Mouse (Mus musculus) liver, embryonic 14.5 days (tissue): ENCODE measurements at regions not wholly inside any gene's neighbourhood (a gene's known extent, or its start where the extent isn't known, plus 50 kb on each side); places are given as distances from the start of the nearest gene placed in this dataset.

Source experiments
- CTCF ChIP-seq: IDR thresholded peaks from 2 replicates; pipeline ENCODE4 v1.5.1; 2016; ENCODE audit warnings: antibody characterized with exemption, low read depth, control low read depth
- EP300 ChIP-seq: IDR thresholded peaks from 2 replicates; pipeline ENCODE4 v1.6.1; 2016; ENCODE audit warnings: antibody characterized with exemption, low read depth

GRCm38 (mm10) chr6:99893936-99894335 is 167.7 kb upstream of the Prok2 start:
- TF ChIP-seq CTCF (no peak), EP300 (no peak)
